Mouse (Mus musculus) MEL (cell line): Measurements from ENCODE around the gene Pecam1. TPM values are rescaled to one million over a fixed set of nuclear protein-coding genes. Genes with fewer than 3 reads are reported as not detected.
A peak's percentile ranks its signal among the peaks of the same experiment; 100 is the strongest.

ENCODE experiments used
- DNase-seq: peaks from one replicate; pipeline ENCODE4 v3.0.0; 2011; ENCODE audit warnings: low read depth, low spot score
- H3K27ac ChIP-seq: 2 replicates; pipeline ENCODE4 v1.5.1; 2012; ENCODE audit warnings: low read depth, mild to moderate bottlenecking, control low read depth, low read length, moderate library complexity; ENCODE audit not compliant: control insufficient read depth
- H3K27me3 ChIP-seq, 2 experiments: fragments of 150-350 bp in 1 of 2; sonication (generic) in 1 of 2; 2 replicates each; pipeline ENCODE4 v1.6.1; 2012; ENCODE audit warnings: low read length in 2 of 2, mild to moderate bottlenecking in 2 of 2, improper control_type of control experiment in 1 of 2, moderate library complexity in 1 of 2; ENCODE audit not compliant: insufficient read depth in 2 of 2, control insufficient read depth in 1 of 2
- H3K36me3 ChIP-seq, 2 experiments: 2 replicates each; pipeline ENCODE4 v1.6.1; 2012 to 2014; ENCODE audit warnings: low read length in 2 of 2, improper control_type of control experiment in 1 of 2, inconsistent platforms in 1 of 2, mild to moderate bottlenecking in 1 of 2; ENCODE audit not compliant: insufficient read depth in 2 of 2, control insufficient read depth in 1 of 2
- H3K4me1 ChIP-seq, 2 experiments: fragments of 150-350 bp in 1 of 2; sonication (generic) in 1 of 2; 2 replicates each; pipeline ENCODE4 v1.6.1; 2012; ENCODE audit warnings: low read length in 2 of 2, improper control_type of control experiment in 1 of 2, mild to moderate bottlenecking in 1 of 2; ENCODE audit not compliant: insufficient read depth in 2 of 2, control insufficient read depth in 1 of 2
- H3K4me3 ChIP-seq, 2 experiments: fragments of 150-350 bp in 1 of 2; sonication (generic) in 1 of 2; 2 replicates each; pipeline ENCODE4 v1.5.1; 2012; ENCODE audit warnings: low read depth in 2 of 2, low read length in 2 of 2, mild to moderate bottlenecking in 2 of 2, moderate library complexity in 2 of 2, control low read depth in 1 of 2, improper control_type of control experiment in 1 of 2; ENCODE audit not compliant: control insufficient read depth in 1 of 2, insufficient read depth in 1 of 2
- H3K79me2 ChIP-seq: 2 replicates; pipeline ENCODE4 v1.6.1; 2012; ENCODE audit warnings: mild to moderate bottlenecking, low read length, moderate library complexity; ENCODE audit not compliant: control insufficient read depth, poor library complexity, insufficient read depth
- H3K9ac ChIP-seq: 2 replicates; pipeline ENCODE4 v1.6.1; 2012; ENCODE audit warnings: low read depth, mild to moderate bottlenecking, control low read depth, low read length, moderate library complexity; ENCODE audit not compliant: control insufficient read depth, poor library complexity, severe bottlenecking
- H3K9me3 ChIP-seq: fragments of 150-350 bp; sonication (generic); replicated peaks from 2 replicates; pipeline ENCODE4 v1.6.1; 2012; ENCODE audit warnings: mild to moderate bottlenecking, low read length, improper control_type of control experiment, moderate library complexity; ENCODE audit not compliant: insufficient read depth
- CHD1 ChIP-seq: IDR thresholded peaks from 2 replicates; pipeline ENCODE4 v1.6.1; 2012; ENCODE audit warnings: low read depth, mild to moderate bottlenecking, inconsistent platforms, low read length, improper control_type of control experiment
- CHD2 ChIP-seq: IDR thresholded peaks from 2 replicates; pipeline ENCODE4 v1.6.1; 2011; ENCODE audit warnings: low read length, improper control_type of control experiment
- GABPA ChIP-seq: IDR thresholded peaks from 2 replicates; pipeline ENCODE4 v1.6.1; 2012; ENCODE audit warnings: low read depth, mild to moderate bottlenecking, inconsistent platforms, low read length, improper control_type of control experiment, moderate library complexity
- GATA1 ChIP-seq: IDR thresholded peaks from 2 replicates; pipeline ENCODE4 v1.6.1; 2011; ENCODE audit warnings: low read depth, low read length, improper control_type of control experiment
- HCFC1 ChIP-seq: IDR thresholded peaks from 2 replicates; pipeline ENCODE4 v1.6.1; 2012; ENCODE audit warnings: low read depth, mild to moderate bottlenecking, inconsistent platforms, low read length, improper control_type of control experiment, moderate library complexity
- JUND ChIP-seq: IDR thresholded peaks from 2 replicates; pipeline ENCODE4 v1.6.1; 2011; ENCODE audit warnings: low read depth, mild to moderate bottlenecking, improper control_type of control experiment, low read length
- MAX ChIP-seq: IDR thresholded peaks from 2 replicates; pipeline ENCODE4 v1.6.1; 2011; ENCODE audit warnings: low read length, improper control_type of control experiment
- MAZ ChIP-seq: IDR thresholded peaks from 2 replicates; pipeline ENCODE4 v1.6.1; 2012; ENCODE audit warnings: low read depth, mild to moderate bottlenecking, inconsistent platforms, low read length, improper control_type of control experiment
- MEF2A ChIP-seq: IDR thresholded peaks from 2 replicates; pipeline ENCODE4 v1.6.1; 2014; ENCODE audit warnings: low read depth, mild to moderate bottlenecking, inconsistent platforms, low read length, improper control_type of control experiment; ENCODE audit not compliant: poor library complexity, insufficient replicate concordance, severe bottlenecking; ENCODE audit errors: extremely low read depth
- MXI1 ChIP-seq: IDR thresholded peaks from 2 replicates; pipeline ENCODE4 v1.6.1; 2011; ENCODE audit warnings: mild to moderate bottlenecking, low read depth, low read length, improper control_type of control experiment
- MYB ChIP-seq: IDR thresholded peaks from 2 replicates; pipeline ENCODE4 v1.6.1; 2011; ENCODE audit warnings: mild to moderate bottlenecking, low read depth, low read length, improper control_type of control experiment
- MYC ChIP-seq: IDR thresholded peaks from 2 replicates; pipeline ENCODE4 v1.6.1; 2011; ENCODE audit warnings: low read depth, mild to moderate bottlenecking, low read length, improper control_type of control experiment, moderate library complexity
- POLR2A ChIP-seq, 2 experiments: IDR thresholded peaks; 2 replicates each; pipeline ENCODE4 v1.6.1; 2011 to 2012; ENCODE audit warnings: low read length in 2 of 2, mild to moderate bottlenecking in 2 of 2, control low read depth in 1 of 2, improper control_type of control experiment in 1 of 2, low read depth in 1 of 2, moderate library complexity in 1 of 2; ENCODE audit not compliant: control insufficient read depth in 1 of 2, insufficient read depth in 1 of 2, poor library complexity in 1 of 2
- RAD21 ChIP-seq: IDR thresholded peaks from 2 replicates; pipeline ENCODE4 v1.6.1; 2011; ENCODE audit warnings: mild to moderate bottlenecking, low read depth, low read length, improper control_type of control experiment
- SMC3 ChIP-seq: IDR thresholded peaks from 2 replicates; pipeline ENCODE4 v1.6.1; 2011; ENCODE audit warnings: low read depth, low read length, improper control_type of control experiment
- TAL1 ChIP-seq: IDR thresholded peaks from 2 replicates; pipeline ENCODE4 v1.6.1; 2012; ENCODE audit warnings: mild to moderate bottlenecking, inconsistent platforms, low read length, moderate library complexity, mixed read lengths
- TBP ChIP-seq: IDR thresholded peaks from 2 replicates; pipeline ENCODE4 v1.8.0; 2011; ENCODE audit warnings: low read depth, low read length, improper control_type of control experiment
- UBTF ChIP-seq: IDR thresholded peaks from 2 replicates; pipeline ENCODE4 v1.6.1; 2012; ENCODE audit warnings: low read depth, mild to moderate bottlenecking, inconsistent platforms, low read length, improper control_type of control experiment, moderate library complexity, borderline replicate concordance; ENCODE audit not compliant: insufficient read depth
- USF2 ChIP-seq, 2 experiments: IDR thresholded peaks; 2 replicates each; pipeline ENCODE4 v1.6.1; 2011 to 2012; ENCODE audit warnings: improper control_type of control experiment in 2 of 2, low read length in 2 of 2, borderline replicate concordance in 1 of 2, inconsistent platforms in 1 of 2, low read depth in 1 of 2, mild to moderate bottlenecking in 1 of 2; ENCODE audit not compliant: insufficient read depth in 1 of 2
- ZC3H11A ChIP-seq: IDR thresholded peaks from 2 replicates; pipeline ENCODE4 v1.6.1; 2012; ENCODE audit warnings: low read depth, mild to moderate bottlenecking, inconsistent platforms, low read length, improper control_type of control experiment
- ZKSCAN1 ChIP-seq: IDR thresholded peaks from 2 replicates; pipeline ENCODE4 v1.6.1; 2012; ENCODE audit warnings: low read depth, mild to moderate bottlenecking, inconsistent platforms, low read length, improper control_type of control experiment, moderate library complexity
- ZMIZ1 ChIP-seq: IDR thresholded peaks from 2 replicates; pipeline ENCODE4 v1.6.1; 2012; ENCODE audit warnings: low read depth, mild to moderate bottlenecking, inconsistent platforms, low read length, improper control_type of control experiment, moderate library complexity
- ZNF384 ChIP-seq: IDR thresholded peaks from 2 replicates; pipeline ENCODE4 v1.6.1; 2012; ENCODE audit warnings: low read depth, mild to moderate bottlenecking, inconsistent platforms, low read length, improper control_type of control experiment
- polyA plus RNA-seq, 2 experiments: library from polyadenylated mRNA; stranded (reverse) in 1 of 2; unstranded in 1 of 2; fragments of >175 nt in 1 of 2; fragments of >200 nt in 1 of 2; gene quantifications; 2 replicates each; pipeline versions ENCODE4 v1.2.1 to v1.2.4; 2012; ENCODE audit warnings: low replicate concordance in 2 of 2, low read depth in 1 of 2; ENCODE audit not compliant: insufficient read length in 2 of 2, insufficient read depth in 1 of 2, missing spikeins in 1 of 2
- total RNA-seq: library from RNA; depleted of rRNA; stranded (reverse); fragments of 300-350 nt; gene quantifications from 2 replicates; pipeline ENCODE4 v1.2.3, GENCODE M21; 2012

Pecam1 gene
- total and polyA plus RNA-seq, 3 experiments: 0.12 to 0.14 TPM; not detected in 1

DNA sequence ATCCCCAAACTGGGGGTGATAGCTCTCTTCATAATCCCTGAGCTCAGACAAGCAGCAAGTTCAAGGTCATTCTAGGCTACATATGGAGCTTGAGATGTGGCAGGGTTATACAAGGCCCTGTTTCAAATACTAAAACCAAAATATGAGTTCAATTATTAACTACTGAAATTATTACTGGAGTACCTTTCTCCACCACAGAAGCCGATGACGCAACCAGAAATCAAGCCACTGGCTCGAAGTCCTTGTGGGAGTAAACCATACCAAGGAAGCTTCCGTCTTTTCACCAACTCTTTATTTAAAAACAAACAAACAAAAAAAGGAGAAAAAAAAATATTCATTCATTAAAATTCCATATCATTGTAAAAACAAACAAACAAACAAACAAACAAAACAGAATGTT, 26.5 kb upstream of the Pecam1 start:
- peaks cover 19 to 22% of the 10 kb centered on the region in 2 experiments for H3K36me3 ChIP-seq

DNA sequence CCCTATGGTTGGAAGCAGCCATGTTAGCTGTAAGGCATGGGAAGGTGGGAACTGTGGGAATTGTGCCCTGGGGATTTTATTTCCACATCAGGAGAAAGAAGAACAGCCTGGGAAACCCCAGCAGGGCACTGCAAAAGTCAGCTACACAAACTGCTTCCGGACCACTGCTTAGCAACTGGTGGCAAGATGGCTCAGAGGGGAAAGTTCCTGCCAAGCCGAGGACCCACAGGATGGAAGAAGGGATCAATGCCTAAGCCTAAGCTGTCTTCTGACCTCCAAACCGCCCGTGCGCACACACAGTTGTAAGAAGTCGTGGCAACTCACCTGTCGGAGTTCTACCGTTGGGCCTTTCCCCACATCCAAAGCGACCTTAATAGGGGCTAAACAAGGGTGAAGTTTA, 22.6 kb upstream of the Pecam1 start:
- H3K36me3 ChIP-seq: peaks cover 24 to 26% of the 10 kb centered on the region in 2 experiments
- peaks cover 11% of the 10 kb centered on the region for H3K79me2 ChIP-seq
- peaks cover 1 to 7% of the 10 kb centered on the region in 2 experiments; a peak in 3 of 4 replicates for H3K4me1 ChIP-seq
- DNase-seq: no peak
- no peaks in the 10 kb centered on the region for H3K27me3 ChIP-seq
- H3K4me3 ChIP-seq: no peak overlapping the region
- TF ChIP-seq JUND: no peak
- no peak for TF ChIP-seq MYB
- no peak for TF ChIP-seq MEF2A
- no peak overlapping the region for H3K9ac ChIP-seq
- no peak overlapping the region for H3K27ac ChIP-seq
- H3K9me3 ChIP-seq: no peaks in the 10 kb centered on the region

More for the DNA sequence above, 26.5 kb upstream of the Pecam1 start:
- Histone ChIP-seq H3K9ac (no peak overlapping the region), H3K27me3 (no peaks in the 10 kb centered on the region), H3K27ac (no peak overlapping the region), H3K4me1 (peaks cover 3 to 7% of the 10 kb centered on the region in 2 experiments; a peak in 3 of 4 replicates), H3K9me3 (no peaks in the 10 kb centered on the region), H3K4me3 (no peak overlapping the region), H3K79me2 (peaks cover 21% of the 10 kb centered on the region)
- TF ChIP-seq MEF2A: no peak
- TF ChIP-seq CHD1: no peak
- TF ChIP-seq MYB: no peak
- no peak for DNase-seq

GRCm38 (mm10) chr11:106770195-106770974, 20.0 kb upstream of the Pecam1 start:
- Histone ChIP-seq H3K27ac (peak overlapping the region; percentile 29), H3K36me3 (peaks cover 11 to 24% of the 10 kb centered on the region in 2 experiments)
- TF ChIP-seq MYC (peak; percentile 40; the same call in 1 of the 2 replicates), TAL1 (peak; percentile 76), MAX (peak; percentile 37; the same call in 1 of the 2 replicates), CHD2 (no peak), JUND (no peak), MAZ (no peak), GATA1 (peak; percentile 67; the same call in 1 of the 2 replicates), MEF2A (no peak), ZKSCAN1 (no peak; the same call in 1 of the 2 replicates), ZC3H11A (peak; percentile 62), RAD21 (peak; percentile 81), UBTF (no peak), TBP (no peak), MXI1 (peak; percentile 72), SMC3 (peak; percentile 65), ZNF384 (no peak), HCFC1 (0 out of 2 replicates have a peak, but pooled peaks have one; percentile 24), GABPA (no peak), USF2 (IDR thresholded peaks at IDR 0.05; ENCODE audit: borderline replicate concordance in 1 of 2, insufficient read depth in 1 of 2, low read depth in 1 of 2, low read length in 2 of 2) (no peak), ZMIZ1 (no peak), POLR2A (IDR thresholded peaks at IDR 0.05; ENCODE audit: control insufficient read depth in 1 of 2, insufficient read depth in 1 of 2, low read depth in 1 of 2, low read length in 2 of 2, poor library complexity in 1 of 2) (no peak)

More at GRCm38 (mm10) chr11:106770195-106770974, 20.0 kb upstream of the Pecam1 start:
- no peaks in the 10 kb centered on the region for H3K27me3 ChIP-seq
- no peak overlapping the region for H3K4me3 ChIP-seq
- no peaks in the 10 kb centered on the region for H3K79me2 ChIP-seq
- DNase-seq: peak; percentile 83
- no peak overlapping the region for H3K9ac ChIP-seq
- no peaks in the 10 kb centered on the region for H3K9me3 ChIP-seq
- H3K4me1 ChIP-seq: peaks cover 0 to under 1% of the 10 kb centered on the region in 2 experiments; a peak in 1 of 4 replicates
